Mouse (Mus musculus) thymus, postnatal 4 days (tissue): ENCODE measurements around the gene Gm37240.

Experiments used
- DNase-seq: peaks from one replicate; pipeline ENCODE4 v3.0.0; 2021

Gene Gm37240

DNA sequence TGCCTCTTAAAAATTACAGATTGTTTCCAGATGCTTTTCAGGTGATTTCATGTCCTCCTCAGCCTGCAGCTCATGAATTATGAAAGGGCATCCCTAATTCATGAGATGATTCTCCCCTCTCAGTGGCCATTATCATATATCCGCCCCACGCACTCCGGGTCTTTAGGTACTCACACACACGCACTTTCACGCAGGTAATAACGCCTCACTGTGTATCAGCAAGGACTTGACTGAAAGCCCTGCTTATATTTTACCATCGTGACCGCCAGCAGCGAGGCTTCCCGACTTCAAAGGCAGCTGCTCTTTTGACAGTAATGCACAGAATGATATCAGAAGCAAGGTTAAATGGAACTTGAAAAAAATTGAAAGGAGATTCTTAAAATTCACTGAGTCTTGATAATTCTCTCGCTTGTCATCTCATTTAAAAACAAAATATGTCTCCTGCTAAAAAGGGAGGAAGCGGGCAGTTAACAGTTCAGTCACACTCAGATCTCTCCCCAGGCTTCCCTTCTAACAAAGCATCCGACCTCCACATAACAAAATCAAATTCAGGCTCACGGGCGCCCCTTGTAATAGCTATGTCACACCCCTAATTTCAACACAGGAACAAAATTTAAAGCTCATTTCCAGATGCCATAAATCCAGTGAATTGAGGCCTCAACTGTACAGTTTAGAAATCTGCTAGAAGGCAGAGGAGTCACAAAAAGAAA lies 66.3 kb downstream of the Gm37240 start:
- DNase-seq, result no peak

DNA sequence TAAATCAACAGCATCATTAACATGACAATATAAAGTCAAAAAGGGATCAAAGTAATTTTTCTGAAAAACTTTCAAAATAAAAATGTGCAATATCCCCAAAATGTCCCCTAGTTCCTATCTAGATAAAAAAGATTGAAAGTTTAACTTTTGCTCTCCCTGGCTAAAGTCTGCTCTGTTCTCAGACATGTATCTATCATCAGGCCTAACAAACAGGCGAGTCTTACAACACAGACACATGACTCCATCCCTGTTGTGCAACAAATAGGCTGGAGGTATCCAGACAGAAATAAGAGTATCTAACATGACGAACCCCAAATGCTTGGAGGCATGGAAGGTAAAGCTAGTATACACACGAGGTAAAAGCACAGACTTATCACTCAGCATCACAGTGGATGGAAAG lies 68.0 kb downstream of the Gm37240 start:
- no peak for DNase-seq

DNA sequence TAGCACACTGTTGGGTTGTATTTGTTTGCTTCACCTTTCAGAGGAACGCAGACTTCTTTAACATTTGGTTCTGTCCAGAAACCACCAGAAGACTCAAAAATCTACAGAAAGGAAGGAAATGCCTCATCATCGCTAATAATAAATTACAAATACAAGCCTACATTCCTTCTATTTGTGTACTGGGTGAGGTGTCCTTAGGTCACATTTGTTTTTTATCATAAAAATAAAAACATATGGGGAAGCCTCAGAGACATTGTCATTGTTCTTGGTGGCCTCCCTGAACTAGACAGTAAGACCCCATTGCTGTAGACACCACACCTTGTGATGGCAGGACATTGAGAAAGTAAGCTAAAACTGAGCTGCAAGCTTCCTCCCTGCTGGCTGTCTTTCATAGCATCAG lies 70.1 kb downstream of the Gm37240 start, which contains the start of gene Fam160a1:
Fam160a1 (minus strand) TSS at position 101 of the 400 bp plus-strand sequence.
- DNase-seq, result no peak

DNA sequence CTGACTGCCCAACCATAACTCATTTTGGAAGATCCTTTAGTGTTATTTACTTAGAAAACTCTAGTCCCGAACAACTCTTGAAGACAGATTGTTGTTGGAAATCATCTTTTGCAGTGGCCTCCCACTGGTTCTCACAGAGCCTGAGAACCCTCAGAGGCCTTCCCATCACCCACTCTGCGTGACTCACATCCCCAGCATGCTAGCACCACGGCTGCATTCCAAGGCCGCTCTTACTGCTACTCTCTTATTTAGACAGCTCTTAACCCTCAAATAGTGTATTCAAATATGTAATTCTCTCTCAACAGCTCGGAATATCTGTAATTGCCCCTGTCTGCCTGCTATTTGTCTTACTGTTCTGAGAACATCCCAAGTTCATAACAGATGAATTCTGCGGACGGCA lies 73.1 kb downstream of the Gm37240 start:
- DNase-seq, result no peak

DNA sequence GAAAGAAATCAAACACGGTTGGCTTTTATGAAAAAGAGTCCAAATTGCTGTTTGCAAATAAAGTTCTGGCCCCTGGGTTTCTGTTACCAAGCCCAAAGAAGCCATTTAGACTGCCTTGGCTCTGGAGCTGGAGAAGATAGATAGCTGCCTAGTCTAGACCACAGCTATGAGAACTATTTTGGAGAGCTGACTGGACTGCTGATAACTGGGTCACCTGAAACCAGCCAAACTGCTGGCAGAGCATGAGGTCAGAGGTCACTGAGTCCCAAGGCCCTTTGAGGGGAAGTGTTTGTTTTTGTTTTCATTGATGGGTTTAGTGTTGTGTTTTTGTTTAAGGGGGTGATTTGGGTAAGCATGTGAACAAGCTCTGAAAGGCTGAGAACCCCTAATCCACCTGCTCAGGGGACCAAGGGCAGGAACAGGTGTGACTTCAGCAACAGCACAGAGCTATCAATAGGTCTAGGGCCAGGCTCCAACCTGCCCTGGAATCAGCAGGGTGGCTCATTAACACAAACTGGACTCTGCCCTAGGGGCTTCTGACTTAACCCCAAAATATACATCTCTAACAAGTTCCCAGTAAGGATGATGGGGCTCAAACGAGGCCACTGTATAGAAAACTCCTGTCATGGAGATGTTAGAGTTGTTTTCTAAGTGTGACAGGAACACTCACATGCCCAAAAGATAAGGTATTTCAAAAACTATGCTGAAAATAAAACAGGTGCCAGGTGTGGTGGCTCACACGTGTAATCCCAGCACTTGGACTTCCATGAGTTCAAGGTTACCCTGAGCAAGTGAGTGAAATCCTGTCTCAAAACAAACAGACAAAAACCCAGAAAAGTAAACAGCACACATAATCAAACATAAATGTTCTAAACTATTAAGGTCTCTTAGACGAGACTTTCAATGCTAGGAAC lies 74.0 kb downstream of the Gm37240 start:
- no peak for DNase-seq

DNA sequence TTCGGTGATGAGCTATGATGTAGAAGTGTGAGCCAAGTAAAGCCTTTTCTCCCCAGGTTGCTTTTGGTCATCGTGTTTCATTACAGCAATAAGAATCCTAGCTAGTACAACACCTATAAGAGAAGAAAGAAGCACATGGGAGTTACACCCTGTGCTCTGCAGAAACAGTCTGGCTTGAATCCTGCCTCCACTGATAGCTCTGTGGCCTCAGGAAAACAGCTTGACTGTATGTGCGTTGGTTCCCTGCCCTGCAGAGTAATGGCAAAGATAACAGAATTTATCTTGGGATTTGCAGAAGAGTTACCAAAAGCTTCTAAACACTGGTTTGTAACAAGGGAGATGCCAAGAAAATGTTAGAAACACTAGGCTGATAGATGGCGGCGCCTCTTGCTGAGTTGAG lies 75.3 kb downstream of the Gm37240 start:
- DNase-seq, result no peak

DNA sequence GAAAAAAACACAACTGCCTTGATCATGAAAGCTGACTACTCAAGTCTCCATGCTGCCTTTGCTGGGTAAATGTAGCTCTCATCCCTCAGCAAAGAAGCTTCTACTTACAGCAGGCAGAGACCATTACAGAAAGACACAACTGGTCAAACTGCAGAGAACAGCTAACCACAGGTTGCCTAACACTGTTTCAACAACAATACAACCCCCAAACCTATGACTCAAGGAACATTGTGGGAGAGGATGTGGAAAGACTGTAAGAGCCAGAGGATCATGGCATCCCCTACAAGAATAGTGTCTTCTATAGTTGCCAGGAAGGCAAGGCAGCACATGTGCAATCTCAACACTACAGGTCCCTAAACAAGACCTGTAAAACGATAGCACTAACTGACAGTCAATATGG lies 94.2 kb downstream of the Gm37240 start:
- DNase-seq, result no peak

DNA sequence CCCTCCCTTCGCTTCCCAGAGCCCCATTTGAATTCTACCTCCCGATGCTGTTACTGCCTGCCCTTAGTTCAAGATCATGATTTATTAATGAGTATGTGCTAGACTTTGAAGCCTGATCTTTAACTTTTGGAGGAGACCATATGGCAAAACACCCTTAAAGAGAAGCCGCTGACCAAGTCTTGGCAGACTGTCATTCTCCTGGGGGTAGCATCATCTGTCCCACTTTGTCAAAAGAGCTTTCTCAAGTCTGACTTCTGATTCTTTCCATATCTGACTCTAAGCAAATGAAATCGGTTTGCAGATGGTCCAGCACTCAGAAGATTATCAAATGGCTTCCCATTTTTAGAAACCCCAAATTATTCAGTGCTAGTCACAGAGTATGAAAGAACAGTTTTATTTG lies 97.6 kb downstream of the Gm37240 start:
- no peak for DNase-seq

DNA sequence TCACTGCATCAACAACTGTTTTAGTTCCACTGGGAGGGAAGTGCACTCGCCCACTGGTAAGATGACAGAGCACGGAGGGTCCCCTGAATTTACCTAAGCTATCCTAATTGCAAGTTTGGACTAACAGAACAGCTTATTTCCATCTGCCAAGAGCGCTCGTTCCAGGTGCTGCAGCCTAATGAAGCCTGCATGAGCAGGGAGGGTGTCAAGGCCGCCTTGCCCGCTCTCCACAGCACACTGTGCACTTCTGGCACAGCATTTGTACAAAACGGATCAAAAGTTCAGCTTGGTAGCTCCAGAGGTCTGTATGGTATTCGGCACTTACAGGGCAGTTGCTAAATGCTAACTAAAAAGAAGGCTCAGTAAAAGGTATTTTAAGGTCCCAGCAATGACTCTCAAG lies 100.8 kb downstream of the Gm37240 start:
- no peak for DNase-seq

DNA sequence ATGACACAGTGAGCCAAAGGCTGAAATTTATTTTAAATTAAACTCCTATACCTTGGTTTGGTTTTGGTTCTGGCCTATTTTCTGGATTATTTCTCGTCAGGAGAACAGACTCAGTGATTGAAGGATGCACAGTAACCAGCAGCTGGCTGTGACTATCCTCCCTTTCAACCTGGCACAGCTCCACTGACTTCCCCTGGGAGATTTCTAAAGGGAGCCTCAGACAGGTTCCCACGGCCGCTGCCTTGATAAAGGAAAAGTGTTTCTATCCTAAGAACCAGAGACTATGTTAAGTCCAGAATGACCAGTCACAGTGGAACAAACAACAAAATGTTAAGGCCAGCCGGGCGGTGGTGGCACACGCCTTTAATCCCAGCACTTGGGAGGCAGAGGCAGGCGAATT lies 106.4 kb downstream of the Gm37240 start:
- DNase-seq, result no peak

DNA sequence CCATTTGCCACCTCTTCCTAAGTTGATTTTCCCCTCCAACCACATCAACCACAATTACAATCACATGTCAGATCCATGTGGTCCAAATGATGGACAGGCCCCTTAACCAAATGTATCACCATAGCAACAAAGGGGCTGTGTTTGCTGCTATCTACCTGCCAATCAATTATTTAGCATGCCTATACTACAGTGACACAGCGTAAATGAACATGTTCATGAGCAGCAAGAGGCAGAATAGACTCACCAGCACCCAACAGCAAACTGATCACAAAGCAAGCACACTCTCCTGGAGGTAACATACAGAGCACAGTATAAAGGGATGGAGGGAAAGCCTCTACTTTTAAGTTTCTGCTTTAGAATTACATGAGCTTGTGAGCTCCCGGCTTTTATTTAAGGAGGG lies 107.0 kb downstream of the Gm37240 start:
- DNase-seq, result no peak

DNA sequence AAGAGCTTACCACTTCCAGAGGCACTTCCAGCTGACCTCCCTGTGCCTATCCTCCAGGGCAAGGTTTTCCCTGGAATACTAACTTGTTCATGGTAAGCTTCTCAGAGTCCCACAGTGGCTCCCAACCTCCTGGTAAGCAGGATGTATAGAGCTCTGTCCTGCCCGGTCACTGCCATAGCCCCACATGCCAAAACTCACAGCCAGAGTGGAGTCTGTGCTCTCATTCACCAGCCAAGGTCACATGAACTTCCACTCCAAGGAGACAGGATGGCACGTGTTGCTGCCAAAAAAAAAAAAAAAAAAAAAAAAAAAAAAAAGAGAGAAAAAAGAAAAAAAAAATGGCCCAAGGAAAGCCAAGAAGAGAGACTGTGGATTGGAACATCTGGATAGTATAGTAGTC lies 109.5 kb downstream of the Gm37240 start:
- DNase-seq, result no peak

DNA sequence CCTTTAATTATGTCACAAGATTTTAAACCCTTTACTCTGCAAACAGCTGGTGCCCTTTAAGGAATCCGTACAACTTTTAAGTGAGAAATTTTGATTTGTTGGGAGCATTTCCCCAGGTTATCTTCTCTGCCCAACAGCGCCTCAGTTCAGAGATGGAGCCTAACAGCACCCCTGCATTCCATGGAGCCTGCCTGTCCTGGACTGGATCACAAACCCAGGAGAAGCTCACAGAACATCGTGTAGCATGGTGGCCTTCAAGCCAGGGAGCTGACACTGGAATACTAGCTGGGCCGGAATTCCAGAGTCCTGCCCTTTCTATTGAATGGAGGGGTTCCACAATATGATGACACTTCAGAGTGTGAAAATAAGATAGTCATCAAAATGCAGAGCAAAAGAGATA lies 110.0 kb downstream of the Gm37240 start:
- DNase-seq, result no peak

DNA sequence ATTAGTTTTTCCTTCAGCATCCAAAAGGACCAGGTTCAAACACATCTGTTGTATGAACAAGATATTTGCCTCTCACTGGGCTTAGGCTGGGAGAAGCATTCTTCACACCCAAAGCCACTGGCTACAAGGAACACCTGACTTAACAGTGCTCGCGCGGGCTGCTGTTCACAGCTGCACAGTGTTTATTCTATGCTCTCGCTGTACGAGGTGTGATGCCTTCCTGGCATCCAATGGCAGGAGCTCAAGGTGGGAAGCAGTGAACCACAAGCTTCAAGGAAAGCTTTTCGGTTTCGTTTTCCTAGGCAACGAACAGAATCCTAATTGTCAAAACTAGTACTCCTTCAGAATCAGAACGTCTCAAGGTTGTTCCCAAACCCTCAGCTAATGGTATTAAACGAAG lies 110.6 kb downstream of the Gm37240 start:
- no peak for DNase-seq

DNA sequence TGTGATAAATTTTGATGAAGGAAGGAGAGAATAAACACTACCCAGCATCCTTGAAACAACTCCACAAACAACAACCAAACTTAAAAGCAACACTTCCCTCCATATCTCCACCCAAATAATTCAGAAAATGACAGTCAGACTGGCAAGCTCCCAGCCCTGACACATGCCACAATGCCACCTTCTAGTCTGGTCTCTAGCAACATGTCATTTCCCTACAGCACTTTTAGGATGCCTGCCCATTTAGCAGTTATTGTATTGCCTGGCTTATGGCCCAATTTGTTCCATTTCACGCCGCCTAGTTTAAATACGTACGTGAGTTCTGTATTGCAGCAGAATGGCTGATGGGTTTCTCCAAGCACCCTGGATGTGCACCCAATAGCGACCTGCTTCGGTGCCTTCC lies 111.2 kb downstream of the Gm37240 start:
- no peak for DNase-seq

DNA sequence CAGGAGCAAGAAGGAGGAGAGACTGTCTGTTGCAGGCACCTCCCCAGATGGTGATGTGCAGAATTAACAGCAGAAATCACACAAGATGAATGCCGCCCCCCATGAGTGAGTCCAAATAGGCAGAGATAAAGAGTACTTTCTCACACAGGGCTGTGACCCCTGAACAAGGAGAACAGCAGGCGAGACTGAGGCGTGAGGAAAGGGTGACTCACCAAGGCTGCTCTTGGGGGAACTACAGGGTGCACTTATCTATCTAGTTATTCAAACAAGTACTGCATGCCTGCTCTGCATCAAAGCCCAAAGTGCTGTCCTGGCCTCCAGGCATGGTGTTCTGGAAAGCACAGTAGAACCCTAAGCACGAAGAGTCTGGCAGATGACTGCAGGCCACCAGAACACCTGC lies 113.4 kb downstream of the Gm37240 start:
- DNase-seq, result no peak

DNA sequence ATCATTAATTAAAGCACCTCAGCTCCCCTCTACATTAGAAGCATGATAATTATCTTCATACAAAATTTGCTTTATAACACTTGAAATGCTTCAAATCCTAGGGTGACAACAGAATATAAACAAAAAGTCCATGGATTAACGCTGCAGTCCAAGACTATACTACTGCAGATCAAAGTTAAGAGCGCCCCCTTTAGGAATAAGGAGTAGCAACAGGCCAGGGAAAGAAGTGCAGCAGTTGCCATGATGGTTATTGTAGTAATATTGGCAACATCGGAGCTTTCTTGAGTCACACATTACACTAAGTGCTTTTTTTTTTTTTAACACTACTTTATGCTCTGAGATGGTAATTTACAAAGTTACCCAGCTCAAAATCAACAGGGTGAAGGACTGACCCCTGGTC lies 113.9 kb downstream of the Gm37240 start:
- no peak for DNase-seq

DNA sequence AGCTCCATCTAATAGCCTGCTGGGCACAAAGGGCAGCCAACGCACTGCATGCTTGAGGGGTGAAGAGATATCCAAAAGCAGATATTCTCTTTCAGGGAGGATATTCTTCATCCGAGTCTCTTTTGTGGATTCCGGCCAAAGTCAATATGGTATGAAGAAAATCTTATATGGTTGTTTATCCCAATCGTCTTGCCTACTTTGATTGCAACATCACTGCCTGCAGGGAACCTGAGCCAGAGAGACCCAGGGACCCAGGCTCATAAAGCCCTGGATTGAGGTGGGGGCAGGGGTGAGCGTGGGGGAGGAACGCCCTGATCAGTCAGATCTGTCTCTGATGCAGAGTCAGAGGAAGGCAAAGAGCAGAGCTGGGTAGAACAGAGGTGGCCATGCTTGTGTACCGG lies 122.4 kb downstream of the Gm37240 start:
- DNase-seq, result no peak

DNA sequence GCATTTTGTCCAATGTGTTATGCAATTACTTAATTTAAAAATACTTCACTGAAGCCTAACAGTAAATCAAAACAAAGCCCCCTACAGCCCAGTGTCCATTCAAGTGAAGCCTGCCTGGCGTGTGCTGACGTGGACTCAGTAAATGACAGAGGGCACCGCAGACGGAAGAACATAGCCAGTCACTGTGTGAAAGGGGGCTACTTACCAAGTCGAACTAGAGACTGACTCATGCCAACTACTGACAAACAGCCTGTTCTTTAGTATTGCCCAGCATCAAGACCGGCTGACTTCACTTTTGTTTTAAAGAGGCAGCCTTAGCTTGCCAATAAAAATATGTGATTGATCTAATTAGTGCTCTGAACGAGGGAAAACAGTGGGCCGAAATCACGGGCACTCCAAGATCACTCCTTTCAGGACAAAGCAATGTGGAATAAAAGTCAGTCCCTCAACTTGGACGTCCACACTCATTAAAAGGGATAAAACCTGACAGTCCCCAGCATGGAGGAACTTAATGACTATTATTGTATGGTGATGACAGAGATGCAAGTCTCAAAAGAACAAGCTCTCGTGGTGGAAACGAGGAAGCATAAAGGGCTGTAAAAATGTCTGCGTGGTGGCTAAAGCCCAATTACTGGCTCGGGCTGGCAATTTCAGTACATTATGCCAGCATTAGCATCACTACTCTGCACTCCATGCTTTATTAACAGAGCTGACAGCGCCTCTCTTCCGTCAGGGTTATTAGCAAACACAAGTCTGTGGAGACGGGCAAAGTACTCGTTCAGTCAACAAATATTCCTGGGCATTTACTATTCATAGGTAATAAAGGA lies 123.1 kb downstream of the Gm37240 start:
- no peak for DNase-seq

DNA sequence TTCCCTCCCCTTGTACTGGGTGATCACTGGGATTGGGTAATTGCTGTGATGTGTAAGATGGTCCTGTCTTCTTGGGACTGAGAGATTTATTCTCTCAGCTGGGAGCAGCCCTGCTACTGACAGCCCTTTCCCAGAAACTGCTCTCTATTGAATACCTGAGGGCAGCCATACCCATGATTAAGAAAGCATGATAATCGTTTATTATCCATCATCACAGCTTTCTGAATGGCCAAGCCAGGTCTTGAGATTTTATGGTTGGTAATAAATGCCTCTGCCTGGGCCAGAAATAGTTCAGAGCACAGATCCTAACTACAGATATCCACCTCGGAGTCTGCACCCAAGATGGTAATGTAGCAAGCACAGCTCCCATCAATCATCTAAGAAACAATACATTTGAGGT lies 129.4 kb downstream of the Gm37240 start:
- DNase-seq, result no peak

DNA sequence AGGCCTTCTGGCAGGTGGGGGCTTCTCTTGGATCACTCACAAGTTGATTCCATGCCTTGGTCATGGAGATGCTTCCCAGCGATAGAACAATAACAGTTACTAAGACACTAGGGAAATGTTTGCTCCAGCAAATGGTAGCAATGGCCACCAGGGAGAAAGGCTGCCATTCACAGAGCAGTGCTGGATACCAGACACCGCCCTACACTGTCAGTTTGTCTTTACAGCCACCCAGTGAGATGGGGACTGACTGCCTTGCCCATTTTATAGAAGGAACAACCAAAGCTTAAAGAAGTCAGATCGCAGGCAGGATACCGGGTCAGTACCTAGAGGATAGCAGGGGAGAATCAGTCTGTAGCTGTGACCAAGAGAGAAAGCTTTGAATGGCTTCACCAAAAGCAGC lies 129.9 kb downstream of the Gm37240 start:
- no peak for DNase-seq

DNA sequence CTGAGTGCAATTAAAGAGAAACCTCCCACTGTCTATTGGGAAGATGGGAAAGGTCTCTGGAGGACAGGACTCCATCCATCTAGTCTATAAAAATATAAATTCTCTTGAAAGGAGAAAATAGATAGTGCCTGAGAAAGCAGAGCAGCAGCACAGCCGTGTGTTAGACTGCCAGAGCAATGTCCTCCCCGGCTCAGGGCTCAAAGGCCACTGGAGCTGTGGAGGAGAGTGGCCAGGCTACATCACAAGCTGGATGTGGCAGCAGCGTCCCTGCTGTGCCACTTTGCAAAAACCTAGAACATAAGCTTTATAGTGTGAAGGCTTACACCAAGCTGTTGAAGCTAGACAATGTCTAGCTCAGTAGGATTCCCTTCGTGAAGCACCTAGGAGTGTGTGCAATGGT lies 138.0 kb downstream of the Gm37240 start:
- DNase-seq, result no peak

DNA sequence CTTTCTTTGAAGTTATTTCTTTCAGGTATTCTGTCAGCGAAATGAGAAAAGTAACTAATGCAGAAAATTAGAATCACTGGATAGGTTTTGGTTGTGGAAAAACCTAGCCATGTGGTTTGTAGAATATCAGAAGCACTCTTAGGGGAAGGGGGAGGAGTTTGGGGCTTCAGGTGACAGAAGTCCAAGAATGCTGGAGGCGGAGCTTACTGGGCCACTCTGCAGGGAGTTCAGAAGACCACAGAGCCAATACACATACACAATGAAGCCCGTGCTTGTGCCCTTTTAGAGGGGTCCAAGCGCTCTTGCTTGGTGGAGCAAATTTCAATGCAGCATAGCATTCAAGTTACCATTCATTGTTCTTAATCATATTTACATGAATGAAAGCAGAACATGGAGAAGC lies 138.5 kb downstream of the Gm37240 start:
- no peak for DNase-seq

DNA sequence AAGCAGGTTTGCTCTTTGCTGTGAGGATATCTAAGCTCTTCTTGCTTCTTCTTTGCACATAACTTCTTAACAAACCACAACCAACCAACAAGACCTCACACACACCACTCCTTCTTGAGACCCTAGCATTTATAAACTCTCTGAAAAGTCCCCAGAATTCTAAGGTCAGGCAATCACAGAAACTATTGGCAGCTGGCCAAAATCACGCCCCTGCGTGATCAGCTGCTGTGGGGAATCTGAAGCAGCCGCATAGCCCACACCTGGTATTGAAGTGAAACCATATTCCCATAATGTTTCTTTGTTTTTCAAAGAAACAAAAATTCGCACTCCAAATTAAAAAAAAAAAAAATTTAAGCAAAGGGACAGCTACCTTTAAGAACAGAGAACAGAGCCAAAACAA lies 141.2 kb downstream of the Gm37240 start:
- DNase-seq, result no peak
